Mouse (Mus musculus) layer of hippocampus, adult 9-10 months (tissue): ENCODE measurements around the gene Bckdhb.
"Not testable (repeated sequence)": the region's sequence is repeated elsewhere in the genome, so short reads cannot be mapped to it uniquely, and the experiment has no call there.

ENCODE experiments used
- DNase-seq: peaks from one replicate; pipeline ENCODE4 v3.0.0; 2022; ENCODE audit warnings: low spot score

Bckdhb gene

GRCm38 (mm10) chr9:84046334-84046733 lies 121.4 kb downstream of the Bckdhb start:
- no peak for DNase-seq

GRCm38 (mm10) chr9:84046961-84047360 lies 122.0 kb downstream of the Bckdhb start:
- DNase-seq, result no peak

GRCm38 (mm10) chr9:84047436-84047835 lies 122.5 kb downstream of the Bckdhb start:
- DNase-seq, result no peak

- DNase-seq, result no peak
These were observed 124.2 kb downstream of the Bckdhb start for GRCm38 (mm10) chr9:84049142-84049541.

GRCm38 (mm10) chr9:84050867-84051635 lies 126.1 kb downstream of the Bckdhb start:
- DNase-seq, result no peak

GRCm38 (mm10) chr9:84055125-84055807 lies 130.3 kb downstream of the Bckdhb start:
- no peak for DNase-seq

GRCm38 (mm10) chr9:84060781-84061180 lies 135.8 kb downstream of the Bckdhb start:
- DNase-seq, result not testable (repeated sequence)

- DNase-seq, result no peak
These were observed 138.7 kb downstream of the Bckdhb start for GRCm38 (mm10) chr9:84063617-84064016.

- DNase-seq, result no peak
These were observed 139.2 kb downstream of the Bckdhb start for GRCm38 (mm10) chr9:84064113-84064512.

GRCm38 (mm10) chr9:84070247-84070646 lies 145.3 kb downstream of the Bckdhb start:
- no peak for DNase-seq

- no peak for DNase-seq
These were observed 145.8 kb downstream of the Bckdhb start for GRCm38 (mm10) chr9:84070740-84071139.

- no peak for DNase-seq
These were observed 147.6 kb downstream of the Bckdhb start for GRCm38 (mm10) chr9:84072534-84072933.

GRCm38 (mm10) chr9:84073237-84073636 lies 148.3 kb downstream of the Bckdhb start:
- no peak for DNase-seq

- DNase-seq, result no peak
These were observed 158.6 kb downstream of the Bckdhb start for GRCm38 (mm10) chr9:84083551-84083950.

- DNase-seq, result no peak
These were observed 159.7 kb downstream of the Bckdhb start for GRCm38 (mm10) chr9:84084686-84085085.

- no peak for DNase-seq
These were observed 165.5 kb downstream of the Bckdhb start for GRCm38 (mm10) chr9:84090316-84091063.

- no peak for DNase-seq
These were observed 168.0 kb downstream of the Bckdhb start for GRCm38 (mm10) chr9:84092994-84093393.

GRCm38 (mm10) chr9:84094111-84094510 lies 169.2 kb downstream of the Bckdhb start:
- DNase-seq, result no peak

- DNase-seq, result no peak
These were observed 171.6 kb downstream of the Bckdhb start for GRCm38 (mm10) chr9:84096484-84097015.

GRCm38 (mm10) chr9:84103344-84103743 lies 178.4 kb downstream of the Bckdhb start:
- no peak for DNase-seq

- no peak for DNase-seq
These were observed 181.5 kb downstream of the Bckdhb start for GRCm38 (mm10) chr9:84106438-84106837.

- no peak for DNase-seq
These were observed 182.3 kb downstream of the Bckdhb start for GRCm38 (mm10) chr9:84107045-84107813.
